Mouse (Mus musculus) brain, adult 10 weeks (tissue): Measurements from ENCODE around the gene Letm1. TPM values are rescaled to one million over a fixed set of nuclear protein-coding genes. Genes with fewer than 3 reads are reported as not detected.

Experiments used
- polyA plus RNA-seq: library from polyadenylated mRNA; stranded (reverse); fragments of 350-450 nt; fragmentation: Illumina TruSeq; extraction: RNeasy Lipid Tissue Mini Kit (QIAGEN cat#74804); gene quantifications from one replicate; pipeline ENCODE4 v1.2.3, GENCODE M21; 2015; ENCODE audit warnings: low read depth, low replicate concordance

Letm1 gene
- polyA plus RNA-seq = 51.3 TPM

DNA sequence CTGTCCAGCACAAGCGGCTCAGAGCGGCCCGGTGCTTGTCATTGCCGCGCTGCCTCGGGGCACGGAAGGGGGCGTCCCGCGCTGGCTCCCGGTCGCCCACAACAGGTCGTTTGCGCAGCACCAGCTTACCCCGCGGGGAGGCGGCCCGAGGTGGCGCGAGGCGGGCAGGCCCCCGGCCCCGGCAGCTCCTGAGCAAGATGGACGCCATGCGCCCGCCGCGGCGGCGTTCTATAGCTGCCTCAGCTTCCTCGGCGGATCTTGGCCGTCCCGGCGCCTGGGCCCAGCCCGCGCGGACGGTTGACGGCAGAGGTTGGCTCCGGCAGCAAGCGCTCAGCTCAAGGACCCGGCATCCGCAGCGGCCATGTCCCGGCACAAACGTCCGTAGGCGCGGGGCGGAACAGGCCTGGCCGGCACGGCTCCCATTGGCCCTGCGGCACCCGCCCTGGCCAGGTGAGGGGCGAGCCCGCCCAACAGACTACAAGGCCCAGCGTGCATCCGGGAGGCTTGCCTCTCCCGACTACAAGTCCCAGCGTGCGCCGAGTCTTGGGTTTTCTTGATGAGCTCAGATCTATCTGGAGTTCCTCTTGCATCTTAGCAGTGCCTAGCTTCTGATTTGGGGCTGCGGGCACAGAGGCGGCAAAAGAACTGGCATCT, at the start of gene Letm1:
Gene Letm1, minus strand, starts transcription at position 473 of the 654 bp plus-strand sequence.

DNA sequence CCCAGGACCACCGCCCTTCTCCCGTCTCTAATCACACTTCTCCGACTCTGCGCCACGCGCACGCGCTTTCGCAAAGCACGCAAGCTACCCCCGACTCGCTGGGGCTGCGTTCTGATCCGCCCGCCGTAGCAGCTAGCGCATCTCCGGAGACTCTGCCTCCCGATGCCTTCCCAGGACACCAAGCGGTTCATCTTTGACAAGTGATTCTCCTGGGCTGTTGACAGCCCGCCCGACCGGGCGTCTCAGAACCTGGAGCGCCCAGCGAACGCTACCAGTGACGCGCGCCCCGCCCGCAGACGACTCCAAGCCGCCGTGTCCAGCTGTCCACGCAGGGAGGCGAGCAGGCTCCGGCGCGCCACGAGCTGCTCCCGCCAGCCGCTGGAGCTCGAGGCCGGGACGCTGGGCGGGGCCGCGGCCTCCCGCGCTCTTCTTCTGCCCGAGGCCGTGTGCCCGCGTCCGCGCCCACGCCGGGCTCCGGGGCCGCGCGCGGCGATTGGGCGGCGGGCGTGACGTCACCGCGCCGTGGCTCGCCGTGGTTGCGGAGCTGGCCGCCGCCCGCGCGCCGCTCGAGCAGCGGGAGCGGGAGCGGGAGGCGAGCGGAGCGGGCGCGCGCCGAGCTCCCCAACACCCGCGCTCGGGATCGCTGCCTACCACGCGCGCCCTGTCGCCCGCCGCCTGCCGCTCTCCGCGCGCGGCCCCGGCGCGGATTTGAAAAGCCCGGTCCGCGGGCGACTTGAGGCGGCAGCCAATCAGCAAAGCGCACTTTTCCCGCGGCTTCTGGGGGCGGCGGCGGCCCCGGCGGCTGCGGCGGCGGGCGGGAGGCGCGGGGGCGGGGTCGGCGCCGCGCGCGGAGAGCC, 37.5 kb upstream of the Letm1 start, which contains the start of gene Nsd2:
Gene Nsd2, plus strand, starts transcription at position 850 of the 857 bp plus-strand sequence.

DNA sequence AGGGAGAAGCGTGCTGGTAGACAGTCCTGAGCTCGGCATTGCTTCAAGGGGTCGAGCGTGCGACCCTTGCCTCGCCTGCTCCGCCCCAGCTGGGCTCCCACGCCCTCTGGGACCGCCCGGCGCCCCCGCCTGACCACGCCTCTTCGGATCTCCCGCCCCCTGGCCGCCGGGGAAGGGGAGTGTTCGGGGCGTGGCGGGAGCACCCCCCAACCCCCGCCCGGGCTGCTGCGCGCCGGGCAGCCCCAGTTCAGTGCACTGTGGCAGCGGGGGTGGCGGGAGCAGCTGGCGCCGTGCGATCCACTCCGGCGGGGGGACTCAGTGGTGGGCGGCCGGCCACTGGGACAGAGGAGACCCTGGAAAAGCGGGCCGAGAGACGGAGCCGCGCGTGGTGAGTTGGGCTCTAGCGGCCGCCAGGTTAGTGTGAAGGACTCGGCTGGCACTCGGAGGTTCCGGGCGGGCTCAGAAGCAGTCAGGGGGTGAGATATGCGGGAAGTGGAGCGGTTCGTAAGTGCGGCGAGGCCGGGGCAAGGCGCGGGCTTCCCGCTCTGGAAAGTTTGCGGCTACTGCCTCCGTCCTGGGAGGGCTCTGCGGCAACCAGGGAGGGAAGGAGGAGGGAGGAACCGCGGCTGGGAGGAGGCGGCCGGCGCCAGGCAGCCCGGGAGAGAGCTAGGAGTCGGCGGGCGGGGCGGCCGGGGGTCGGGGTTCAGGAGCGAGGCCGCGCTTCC, 60.9 kb downstream of the Letm1 start, which contains the start of gene Fgfr3:
Gene Fgfr3, plus strand, starts transcription at position 134 of the 725 bp plus-strand sequence.

Other genes with a start within 250 kb of the Letm1 start
- 25.0 TPM for gene Fam53a, start 153.2 kb downstream of the Letm1 start, polyA plus RNA-seq
- 0.43 TPM for gene Gm9903, start 152.9 kb downstream of the Letm1 start, polyA plus RNA-seq
- gene Slbp, start 130.2 kb downstream of the Letm1 start, polyA plus RNA-seq = 34.5 TPM
- 6.2 TPM for gene Tacc3, start 124.7 kb downstream of the Letm1 start, polyA plus RNA-seq
- gene Tmem129, start 124.4 kb downstream of the Letm1 start, polyA plus RNA-seq = 31.7 TPM
- gene Fgfr3, start 61.1 kb downstream of the Letm1 start, polyA plus RNA-seq = 96.3 TPM
- 47.8 TPM for gene Nsd2, start 37.9 kb upstream of the Letm1 start, polyA plus RNA-seq
- 17.4 TPM for gene Nelfa, start 153.6 kb upstream of the Letm1 start, polyA plus RNA-seq
- gene Gm1673, start 200.6 kb upstream of the Letm1 start, polyA plus RNA-seq = 71.3 TPM
- 138 TPM for gene Nat8l, start 213.2 kb upstream of the Letm1 start, polyA plus RNA-seq